Mouse (Mus musculus) bone marrow macrophage, adult 2 months (primary cell): ENCODE results near the gene Card9.

Source experiments
- CTCF ChIP-seq: IDR thresholded peaks from 2 replicates; pipeline ENCODE4 v1.5.1; 2012; ENCODE audit warnings: low read depth, mild to moderate bottlenecking, low read length, moderate library complexity
- POLR2A ChIP-seq: IDR thresholded peaks from 2 replicates; pipeline ENCODE4 v1.6.1; 2012; ENCODE audit warnings: mild to moderate bottlenecking, low read depth, low read length, borderline replicate concordance

DNA sequence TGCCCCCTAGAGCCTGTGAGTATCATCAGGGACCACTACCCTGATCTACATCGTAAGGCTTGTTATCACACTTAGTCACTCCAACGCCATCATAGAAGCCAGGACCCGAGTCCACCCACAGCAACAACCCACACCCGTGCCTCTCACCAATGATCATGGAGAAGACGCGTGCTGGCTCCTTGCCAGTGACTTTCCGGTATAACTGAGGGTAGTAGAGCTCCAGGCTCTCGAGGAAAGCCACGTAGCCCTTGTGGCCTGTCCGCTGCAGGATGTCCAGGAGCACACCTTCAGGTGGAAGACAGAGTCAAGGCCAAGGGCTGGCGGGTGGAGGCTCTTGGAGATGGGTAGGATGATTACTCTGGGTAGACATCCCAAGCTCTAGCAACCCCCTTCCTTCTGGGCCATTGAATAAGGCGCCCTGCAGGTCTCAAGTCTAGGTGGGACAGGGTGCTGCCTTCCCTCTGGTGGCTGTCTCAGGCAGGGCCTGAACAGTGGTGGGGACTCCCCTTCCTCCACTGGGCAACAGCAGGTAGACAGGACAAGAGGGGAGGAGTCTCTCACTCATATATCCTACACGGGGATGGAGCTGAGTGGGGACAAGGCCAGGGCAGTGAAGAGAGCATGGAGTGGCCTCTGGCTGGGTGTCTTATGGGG is 1.9 kb downstream of the Card9 start:
- TF ChIP-seq CTCF (no peak), POLR2A (no peak)
